Mouse (Mus musculus): Measurements from ENCODE around the gene Ttc7b.

- TF ChIP-seq POLR2A (IDR thresholded peaks at IDR 0.05; ENCODE audit: control insufficient read depth, low read depth, low read length) (no peak), CTCF (IDR thresholded peaks at IDR 0.05; ENCODE audit: control insufficient read depth, insufficient read depth, insufficient replicate concordance, low read depth, low read length) (no peak)
These were observed 5.3 kb upstream of the Ttc7b start for GRCm38 (mm10) chr12:100525939-100526338.
